ENCODE assay signal across 7 mouse cellular contexts in the genomic region with DNA sequence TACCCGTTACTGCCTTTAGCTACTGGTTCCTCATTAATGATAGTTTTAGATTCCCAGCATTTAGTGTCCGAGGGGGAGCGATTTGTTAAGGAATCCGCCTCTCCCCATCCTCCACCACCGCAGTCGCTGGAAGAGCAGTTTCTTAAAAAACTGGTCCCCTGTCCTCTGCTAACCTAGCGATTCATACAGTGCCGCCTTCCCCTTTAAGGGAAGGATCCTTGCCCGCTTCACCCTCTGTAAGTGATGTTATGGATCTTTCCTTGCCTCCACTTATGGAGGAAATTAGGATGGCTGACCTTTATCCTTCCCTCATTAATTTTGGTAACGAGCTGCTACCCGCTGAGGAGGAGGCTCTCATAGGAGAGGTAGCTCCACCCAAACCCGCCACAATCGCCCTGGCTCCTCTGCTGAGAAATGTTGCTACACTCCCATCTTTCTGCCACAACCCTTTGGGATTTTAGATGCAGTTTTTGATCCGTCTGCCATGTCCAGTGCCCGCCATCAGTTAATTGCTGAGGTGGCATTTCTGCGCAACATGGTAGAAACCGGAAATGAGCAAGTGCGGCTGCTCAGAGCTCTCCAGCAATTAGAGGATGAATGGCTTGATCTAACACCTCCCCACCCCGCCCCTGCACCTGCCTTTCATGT. TPM values are rescaled to one million over a fixed set of nuclear protein-coding genes. Genes with fewer than 3 reads are reported as not detected.
DNase-seq lines count a peak whose midpoint lies in the region; ATAC-seq lines count a peak whose summit lies in the region.

No protein-coding gene starts in this region.

- peak; percentile 25 for DNase-seq in adrenal gland, adult 8-10 months
- DNase-seq in heart, adult 18-20 months, result peak; percentile 49
- peak; percentile 41 for DNase-seq in kidney, adult 11 months
- peak; percentile 82 to 87 for DNase-seq in left cerebral cortex, postnatal 25 days (ENCODE audit: low spot score in 2 of 2)
- DNase-seq in right cerebral cortex, adult 2 months (ENCODE audit: low spot score in 2 of 2), result peak; percentile 76 to 84

- peak; percentile 92 for ATAC-seq in common myeloid progenitor, adult 5-6 weeks (replicated peaks; ENCODE audit: low read depth, poor library complexity, severe bottlenecking)
- ATAC-seq in megakaryocyte progenitor cell, adult 5-6 weeks (replicated peaks; ENCODE audit: poor library complexity), result peak; percentile 93

- intact Hi-C loops in left cerebral cortex, postnatal 25 days (cut with DNase I), result loop anchor here (1.0 kb wide), 1 partner anchor 44 kb away; no protein-coding TSS in a partner anchor

RNA-seq across cellular contexts. Expression of a gene that starts 10.8 kb away (rescaled TPM):
- total RNA-seq in adrenal gland, adult 8-10 months (2022), result not detected
- not detected in 2 replicates for total RNA-seq in common myeloid progenitor, adult 5-6 weeks (2017)
- total RNA-seq in heart, adult 18-20 months (2021), result not detected
- not detected for total RNA-seq in left cerebral cortex, postnatal 25 days (2021)
- not detected in 2 replicates for total RNA-seq in megakaryocyte progenitor cell, adult 5-6 weeks (2015)
- total RNA-seq in megakaryocyte progenitor cell, adult 5-6 weeks (2017), result not detected in 2 replicates

RNA-seq across cellular contexts. Expression of a gene that starts 28.9 kb away (rescaled TPM):
- total RNA-seq in adrenal gland, adult 8-10 months (2022), result not detected
- not detected in 2 replicates for total RNA-seq in common myeloid progenitor, adult 5-6 weeks (2017)
- total RNA-seq in heart, adult 18-20 months (2021), result not detected
- total RNA-seq in left cerebral cortex, postnatal 25 days (2021), result not detected
- total RNA-seq in megakaryocyte progenitor cell, adult 5-6 weeks (2015), result not detected in 2 replicates
- not detected in 2 replicates for total RNA-seq in megakaryocyte progenitor cell, adult 5-6 weeks (2017)

RNA-seq across cellular contexts. Expression of a gene that starts 43.1 kb away (rescaled TPM):
- total RNA-seq in adrenal gland, adult 8-10 months (2022), result 10 to 100 TPM; 17.9 to 32.7 (median 23.6) TPM
- total RNA-seq in common myeloid progenitor, adult 5-6 weeks (2017), result 12.8 and 18.4 TPM in 2 replicates
- total RNA-seq in heart, adult 18-20 months (2021), result 1 to 10 TPM; 5.2 to 6.5 TPM
- total RNA-seq in left cerebral cortex, postnatal 25 days (2021), result 10 to 100 TPM; 20.7 to 22.9 TPM
- total RNA-seq in megakaryocyte progenitor cell, adult 5-6 weeks (2015), result 13.2 and 14.1 TPM in 2 replicates
- 15.3 and 16.3 TPM in 2 replicates for total RNA-seq in megakaryocyte progenitor cell, adult 5-6 weeks (2017)

RNA-seq across cellular contexts. Expression of a gene that starts 53.1 kb away (rescaled TPM):
- total RNA-seq in adrenal gland, adult 8-10 months (2022), result not detected
- not detected in 2 replicates for total RNA-seq in common myeloid progenitor, adult 5-6 weeks (2017)
- total RNA-seq in heart, adult 18-20 months (2021), result not detected
- not detected for total RNA-seq in left cerebral cortex, postnatal 25 days (2021)
- not detected in 2 replicates for total RNA-seq in megakaryocyte progenitor cell, adult 5-6 weeks (2015)
- not detected in 2 replicates for total RNA-seq in megakaryocyte progenitor cell, adult 5-6 weeks (2017)

RNA-seq across cellular contexts. Expression of a gene that starts 57.3 kb away (rescaled TPM):
- total RNA-seq in adrenal gland, adult 8-10 months (2022), result 10 to 100 TPM; 38.8 to 46.8 (median 43.4) TPM
- total RNA-seq in common myeloid progenitor, adult 5-6 weeks (2017), result 19.6 and 21.1 TPM in 2 replicates
- total RNA-seq in heart, adult 18-20 months (2021), result 10 to 100 TPM; 37.9 to 38.8 TPM
- 10 to 100 TPM; 40.5 to 45.3 TPM for total RNA-seq in left cerebral cortex, postnatal 25 days (2021)
- total RNA-seq in megakaryocyte progenitor cell, adult 5-6 weeks (2015), result 48.6 and 56.3 TPM in 2 replicates
- total RNA-seq in megakaryocyte progenitor cell, adult 5-6 weeks (2017), result 25.9 and 50.6 TPM in 2 replicates

Comparison
In these comparisons a context has a peak if more than half of its experiments do, and no peak if none do; other contexts are left out.
1. Peak in every context shown above with its lines: DNase-seq and ATAC-seq.
2. DNase-seq: peak in every context shown above with its lines; median percentile 84 in left cerebral cortex, postnatal 25 days; 80 in right cerebral cortex, adult 2 months; 49 in heart, adult 18-20 months; 41 in kidney, adult 11 months; 25 in adrenal gland, adult 8-10 months.